Mouse (Mus musculus) kidney, embryonic 16.5 days (tissue): ENCODE data around the gene Arl15. TPM values are rescaled to one million over a fixed set of nuclear protein-coding genes. Genes with fewer than 3 reads are reported as not detected.
"Not testable (repeated sequence)": the region's sequence is repeated elsewhere in the genome, so short reads cannot be mapped to it uniquely, and the experiment has no call there.

Experiments
- ATAC-seq: fragments of 200-750 bp; cut with Nextera tagmentation; 2 replicates; pipeline ENCODE4 v1.8.0; 2017; ENCODE audit warnings: moderate TSS enrichment; ENCODE audit not compliant: low FRiP score, low TSS enrichment
- H3K27ac ChIP-seq: fragments of 300-500 bp; sonication (generic); 2 replicates; pipeline ENCODE4 v1.5.1; 2014; ENCODE audit warnings: low read length
- H3K27me3 ChIP-seq: fragments of 300-500 bp; sonication (generic); 2 replicates; pipeline ENCODE4 v1.6.1; 2014; ENCODE audit warnings: low read length, control low read depth, mixed read lengths; ENCODE audit not compliant: insufficient read depth
- H3K36me3 ChIP-seq: fragments of 300-500 bp; sonication (generic); 2 replicates; pipeline ENCODE4 v1.6.1; 2014; ENCODE audit warnings: low read length, control low read depth, mixed read lengths; ENCODE audit not compliant: insufficient read depth
- H3K4me1 ChIP-seq: fragments of 300-500 bp; sonication (generic); 2 replicates; pipeline ENCODE4 v1.6.1; 2014; ENCODE audit warnings: low read length, control low read depth, mixed read lengths; ENCODE audit not compliant: insufficient read depth
- H3K4me2 ChIP-seq: fragments of 300-500 bp; sonication (generic); replicated peaks from 2 replicates; pipeline ENCODE4 v1.6.1; 2014; ENCODE audit warnings: low read depth, low read length
- H3K4me3 ChIP-seq: fragments of 300-500 bp; sonication (generic); 2 replicates; pipeline ENCODE4 v1.5.1; 2014; ENCODE audit warnings: mild to moderate bottlenecking, low read length
- H3K9ac ChIP-seq: fragments of 300-500 bp; sonication (generic); replicated peaks from 2 replicates; pipeline ENCODE4 v1.6.1; 2014; ENCODE audit warnings: low read length
- H3K9me3 ChIP-seq: fragments of 300-500 bp; sonication (generic); 2 replicates; pipeline ENCODE4 v1.6.1; 2016; ENCODE audit warnings: low read length, control low read depth
- WGBS: fragments of 180-500 bp; shearing (Covaris S2); extraction: QIAGEN DNeasy Blood & Tissue Kit; methylation state at CpG from one replicate; pipeline ENCODE4 v1.1.7; 2014; 5-methylcytosine and 5-hydroxymethylcytosine counted together
- polyA plus RNA-seq: library from polyadenylated mRNA; unstranded; fragments of >200 nt; fragmentation: Nextera tagmentation; extraction: Ambion mirVana; gene quantifications from 2 replicates; pipeline ENCODE4 v1.2.1, GENCODE M21; 2015

The Arl15 gene
- polyA plus RNA-seq, 1 experiment from 2014 or later: 12.5 TPM

- H3K4me2 ChIP-seq: no peak overlapping the region
- H3K27ac ChIP-seq: no peak overlapping the region
- ATAC-seq: no peak
- 92% methylated on average over 5 of the region's 5 CpGs for WGBS
- no peaks in the 10 kb centered on the region for H3K36me3 ChIP-seq
- H3K4me3 ChIP-seq: no peak overlapping the region
- no peaks in the 10 kb centered on the region for H3K4me1 ChIP-seq
- no peak overlapping the region for H3K9ac ChIP-seq
- H3K9me3 ChIP-seq: no peaks in the 10 kb centered on the region
- no peaks in the 10 kb centered on the region for H3K27me3 ChIP-seq
These were observed 24.0 kb upstream of the Arl15 start for GRCm38 (mm10) chr13:113770340-113770739.

GRCm38 (mm10) chr13:113771340-113771739, 23.0 kb upstream of the Arl15 start:
- Histone ChIP-seq H3K4me3 (no peak overlapping the region), H3K36me3 (no peaks in the 10 kb centered on the region), H3K9ac (no peak overlapping the region), H3K4me2 (no peak overlapping the region), H3K27me3 (no peaks in the 10 kb centered on the region), H3K9me3 (no peaks in the 10 kb centered on the region), H3K4me1 (no peaks in the 10 kb centered on the region), H3K27ac (no peak overlapping the region)
- WGBS: 41% methylated on average over 1 of the region's 1 CpGs
- no peak for ATAC-seq

DNA sequence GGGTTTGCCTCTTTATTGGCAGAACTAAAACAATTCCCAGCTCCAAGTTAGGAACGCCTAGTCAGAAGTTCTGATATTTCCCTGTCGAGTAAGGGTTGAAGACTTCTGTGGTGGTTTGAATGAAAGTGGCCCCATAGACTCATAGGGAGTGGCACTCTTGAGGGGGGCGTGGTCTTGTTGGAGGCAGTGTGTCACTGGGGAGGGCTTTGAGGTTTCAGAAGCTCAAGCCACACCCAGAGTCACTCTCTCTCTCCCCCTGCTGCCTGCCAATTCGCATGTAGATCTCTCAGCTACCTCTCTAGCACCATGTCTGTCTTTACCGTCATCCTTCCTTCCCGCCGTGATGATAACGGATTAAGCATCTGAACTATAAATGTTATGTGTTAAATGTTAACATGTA, 19.5 kb upstream of the Arl15 start:
- H3K27me3 ChIP-seq: no peaks in the 10 kb centered on the region
- no peak overlapping the region for H3K4me3 ChIP-seq
- H3K4me1 ChIP-seq: no peaks in the 10 kb centered on the region
- 87% methylated on average over 8 of the region's 8 CpGs for WGBS
- H3K36me3 ChIP-seq: no peaks in the 10 kb centered on the region
- no peak for ATAC-seq
- H3K27ac ChIP-seq: no peak overlapping the region
- no peak overlapping the region for H3K9ac ChIP-seq
- no peak overlapping the region for H3K4me2 ChIP-seq
- no peaks in the 10 kb centered on the region for H3K9me3 ChIP-seq

DNA sequence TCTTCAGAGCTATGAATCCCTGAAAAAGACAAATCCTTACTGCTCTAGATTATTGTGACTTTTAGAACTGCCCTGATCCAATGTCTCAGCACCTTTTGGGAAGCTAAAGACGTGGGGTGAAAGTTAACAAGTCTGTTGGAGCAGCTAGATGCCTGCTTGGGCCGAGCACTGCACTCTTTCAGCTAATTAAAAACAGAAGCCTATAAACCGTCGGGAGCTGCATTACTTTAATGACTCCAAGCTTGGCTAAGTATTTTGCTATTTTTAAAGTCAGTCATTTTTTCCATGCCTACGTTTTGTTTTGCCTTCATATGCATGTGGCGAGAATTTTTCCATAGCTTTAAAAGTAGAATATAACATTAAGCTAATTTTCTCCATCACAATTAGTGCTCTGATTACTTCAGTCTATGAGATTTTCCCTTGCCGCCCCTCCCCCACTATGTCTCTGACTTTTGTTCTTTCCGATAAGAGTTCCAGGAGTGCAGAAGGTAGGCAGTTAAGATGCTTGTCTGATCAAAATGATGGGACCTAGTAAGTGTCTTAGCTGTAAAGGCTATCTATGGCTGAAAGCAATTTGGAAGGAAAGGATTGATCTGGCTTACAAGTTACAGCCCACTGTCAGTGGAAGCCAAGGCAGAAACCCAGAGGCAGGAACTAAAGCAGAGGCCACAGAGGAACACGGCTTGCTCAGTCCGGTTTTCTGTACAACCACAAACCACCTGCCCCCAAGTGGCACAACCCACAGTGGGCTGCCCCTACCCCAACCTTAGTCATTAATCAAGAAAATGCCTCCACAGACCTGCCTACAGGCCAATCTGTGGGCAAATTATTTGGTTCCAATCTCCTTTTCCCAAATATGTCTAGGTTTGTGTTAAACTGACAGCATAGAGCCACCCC, 18.8 kb upstream of the Arl15 start:
- 66% methylated on average over 10 of the region's 10 CpGs for WGBS
- no peaks in the 10 kb centered on the region for H3K36me3 ChIP-seq

DNA sequence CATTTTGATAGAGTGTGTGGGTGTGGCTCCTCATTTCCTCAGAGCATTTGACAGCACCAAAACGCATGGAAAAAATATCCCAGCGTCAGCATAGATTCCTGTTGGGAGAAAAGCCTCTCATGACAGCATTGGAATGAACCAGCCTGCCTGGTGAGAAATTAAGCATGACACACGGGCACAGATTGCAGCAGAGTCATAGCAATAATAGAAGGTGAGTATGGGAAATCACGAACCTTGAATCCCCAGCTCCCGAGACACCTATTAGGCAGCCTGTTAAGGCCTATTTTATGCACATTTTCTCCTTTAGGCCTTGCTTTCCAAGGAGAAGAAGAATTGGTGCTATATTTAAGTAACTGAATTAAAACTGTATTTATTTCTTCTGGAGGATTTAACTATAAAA, 8.5 kb upstream of the Arl15 start:
- no peaks in the 10 kb centered on the region for H3K9me3 ChIP-seq
- no peaks in the 10 kb centered on the region for H3K36me3 ChIP-seq
- no peaks in the 10 kb centered on the region for H3K27me3 ChIP-seq
- H3K4me1 ChIP-seq: no peaks in the 10 kb centered on the region
- H3K9ac ChIP-seq: no peak overlapping the region
- H3K4me3 ChIP-seq: no peak overlapping the region
- WGBS: 72% methylated on average over 5 of the region's 5 CpGs
- no peak overlapping the region for H3K4me2 ChIP-seq
- ATAC-seq: no peak
- no peak overlapping the region for H3K27ac ChIP-seq

More for the DNA sequence above, 18.8 kb upstream of the Arl15 start:
- no peak overlapping the region for H3K4me2 ChIP-seq
- no peak overlapping the region for H3K9ac ChIP-seq
- H3K4me3 ChIP-seq: no peak overlapping the region
- H3K27me3 ChIP-seq: no peaks in the 10 kb centered on the region
- no peak overlapping the region for H3K27ac ChIP-seq
- ATAC-seq: no peak
- no peaks in the 10 kb centered on the region for H3K9me3 ChIP-seq
- no peaks in the 10 kb centered on the region for H3K4me1 ChIP-seq

DNA sequence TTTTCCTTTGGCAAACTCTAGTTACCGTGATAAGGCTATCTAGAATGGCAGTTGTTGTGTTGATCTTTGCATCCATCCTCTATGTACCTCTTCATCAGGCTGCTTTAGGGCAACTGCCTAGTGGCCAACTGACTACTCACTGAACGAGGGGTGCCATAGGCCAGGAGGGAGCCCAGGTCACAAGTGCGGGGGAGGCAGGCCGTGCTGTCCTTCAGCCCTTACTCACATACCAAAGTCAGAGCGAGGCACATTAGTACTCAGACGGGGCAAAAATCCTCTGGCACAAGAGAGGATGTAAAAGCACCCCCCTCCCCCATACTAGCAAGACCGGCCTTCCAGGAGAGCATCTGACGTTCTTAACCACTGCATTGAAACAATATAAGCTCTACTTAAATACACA, 7.2 kb upstream of the Arl15 start:
- Histone ChIP-seq H3K9me3 (no peaks in the 10 kb centered on the region), H3K36me3 (no peaks in the 10 kb centered on the region), H3K4me2 (no peak overlapping the region), H3K9ac (no peak overlapping the region), H3K27ac (no peak overlapping the region), H3K4me3 (no peak overlapping the region), H3K4me1 (no peaks in the 10 kb centered on the region), H3K27me3 (no peaks in the 10 kb centered on the region)
- ATAC-seq: no peak
- WGBS: 61% methylated on average over 8 of the region's 8 CpGs

DNA sequence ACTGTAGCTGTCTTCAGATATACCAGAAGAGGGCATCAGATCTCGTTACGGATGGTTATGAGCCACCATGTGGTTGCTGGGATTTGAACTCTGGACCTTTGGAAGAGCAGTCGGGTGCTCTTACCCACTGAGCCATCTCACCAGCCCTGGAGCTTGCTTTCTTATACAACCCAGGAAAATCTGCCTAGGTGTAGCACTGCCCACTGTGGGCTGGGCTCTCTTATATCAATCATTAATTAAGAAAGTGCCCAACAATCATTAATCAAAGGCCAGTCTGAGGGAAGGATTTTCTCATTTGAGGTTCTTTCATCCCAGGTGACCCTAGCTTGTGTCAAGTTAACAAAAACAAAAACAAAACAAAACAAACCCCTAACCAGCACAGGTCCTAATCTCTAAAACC, 4.3 kb upstream of the Arl15 start:
- 89% methylated on average over 1 of the region's 3 CpGs for WGBS
- ATAC-seq, H3K4me1 ChIP-seq, H3K9me3 ChIP-seq, H3K9ac ChIP-seq, H3K27me3 ChIP-seq, H3K36me3 ChIP-seq, H3K27ac ChIP-seq, H3K4me3 ChIP-seq, H3K4me2 ChIP-seq: not testable (repeated sequence)

DNA sequence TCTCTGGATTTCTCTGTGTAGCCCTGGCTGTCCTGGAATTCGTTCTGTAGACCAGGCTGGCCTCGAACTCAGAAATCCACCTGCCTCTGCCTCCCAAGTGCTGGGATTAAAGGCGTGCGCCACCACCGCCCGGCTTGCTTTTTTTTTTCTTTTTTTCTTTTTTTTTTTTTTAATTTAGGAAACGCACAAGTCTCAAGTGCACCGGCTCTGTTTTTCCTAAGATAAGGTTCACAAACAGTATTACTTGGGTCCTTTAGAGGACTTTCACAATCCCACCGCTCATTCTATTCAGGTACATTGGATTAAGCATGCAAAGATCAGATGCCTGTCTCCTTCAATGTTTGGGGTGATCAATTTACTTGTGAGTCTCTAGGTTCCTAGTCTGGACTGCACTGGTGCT, 668 bp upstream of the Arl15 start:
- H3K9ac ChIP-seq: peak overlapping the region; percentile 87
- ATAC-seq: no peak
- H3K36me3 ChIP-seq: no peaks in the 10 kb centered on the region
- no peaks in the 10 kb centered on the region for H3K27me3 ChIP-seq
- H3K4me3 ChIP-seq: peak overlapping the region; percentile 86
- H3K9me3 ChIP-seq: no peaks in the 10 kb centered on the region
- peak overlapping the region; percentile 92 for H3K27ac ChIP-seq
- H3K4me2 ChIP-seq: peak overlapping the region; percentile 75
- peaks cover 18% of the 10 kb centered on the region for H3K4me1 ChIP-seq
- WGBS: 72% methylated on average over 9 of the region's 9 CpGs

- Histone ChIP-seq H3K36me3 (0 out of 2 replicates have a peak, but pooled peaks cover 3% of the 10 kb centered on the region), H3K9ac (peak overlapping the region; percentile 94), H3K27ac (peak overlapping the region; percentile 95), H3K9me3 (no peaks in the 10 kb centered on the region), H3K4me2 (peak overlapping the region; percentile 75), H3K4me3 (peak overlapping the region; percentile 86), H3K4me1 (peaks cover 18% of the 10 kb centered on the region), H3K27me3 (no peaks in the 10 kb centered on the region)
- peak; percentile 52 for ATAC-seq
- 1% methylated on average over 52 of the region's 52 CpGs for WGBS
These were observed 675 bp downstream of the Arl15 start for GRCm38 (mm10) chr13:113794705-113795655.
